Mouse (Mus musculus) midbrain, embryonic 13.5 days (tissue): ENCODE measurements at regions not wholly inside any gene's neighbourhood (a gene's known extent, or its start where the extent isn't known, plus 50 kb on each side); places are given as distances from the start of the nearest gene placed in this dataset.

Source experiments
- ATAC-seq: fragments of 200-750 bp; cut with Nextera tagmentation; 2 replicates; pipeline ENCODE4 v1.8.0; 2017; ENCODE audit warnings: mild to moderate bottlenecking, moderate TSS enrichment, moderate library complexity
- H3K27ac ChIP-seq: fragments of 300-500 bp; sonication (generic); 2 replicates; pipeline ENCODE4 v1.5.1; 2015; ENCODE audit warnings: inconsistent platforms, mild to moderate bottlenecking, moderate library complexity
- H3K27me3 ChIP-seq: fragments of 300-500 bp; sonication (generic); 2 replicates; pipeline ENCODE4 v1.6.1; 2015; ENCODE audit warnings: mild to moderate bottlenecking, inconsistent platforms
- H3K36me3 ChIP-seq: fragments of 300-500 bp; sonication (generic); 2 replicates; pipeline ENCODE4 v1.6.1; 2015; ENCODE audit warnings: mild to moderate bottlenecking, inconsistent platforms
- H3K4me1 ChIP-seq: fragments of 300-500 bp; sonication (generic); replicated peaks from 2 replicates; pipeline ENCODE4 v1.6.1; 2015; ENCODE audit warnings: inconsistent platforms
- H3K4me2 ChIP-seq: fragments of 300-500 bp; sonication (generic); replicated peaks from 2 replicates; pipeline ENCODE4 v1.6.1; 2015; ENCODE audit warnings: moderate library complexity, mild to moderate bottlenecking, inconsistent platforms
- H3K4me3 ChIP-seq: fragments of 300-500 bp; sonication (generic); replicated peaks from 2 replicates; pipeline ENCODE4 v1.5.1; 2015; ENCODE audit warnings: mild to moderate bottlenecking, inconsistent platforms
- H3K9ac ChIP-seq: fragments of 300-500 bp; sonication (generic); replicated peaks from 2 replicates; pipeline ENCODE4 v1.6.1; 2015; ENCODE audit warnings: mild to moderate bottlenecking, inconsistent platforms
- H3K9me3 ChIP-seq: fragments of 300-500 bp; sonication (generic); 2 replicates; pipeline ENCODE4 v1.6.1; 2016; ENCODE audit warnings: mild to moderate bottlenecking, inconsistent platforms
- WGBS: fragments of 180-500 bp; shearing (Covaris S2); methylation state at CpG from one replicate; pipeline ENCODE4 v1.1.7; 2015; 5-methylcytosine and 5-hydroxymethylcytosine counted together

- H3K4me3 ChIP-seq, result no peak overlapping the region
- H3K4me1 ChIP-seq, result no peaks in the 10 kb centered on the region
- H3K27ac ChIP-seq, result no peak overlapping the region
- no peaks in the 10 kb centered on the region for H3K36me3 ChIP-seq
- no peak for ATAC-seq
- no peaks in the 10 kb centered on the region for H3K9me3 ChIP-seq
- H3K4me2 ChIP-seq, result no peak overlapping the region
- no peak overlapping the region for H3K9ac ChIP-seq
- H3K27me3 ChIP-seq, result no peaks in the 10 kb centered on the region
These were observed 1285.2 kb upstream of the Gm7489 start for GRCm38 (mm10) chr15:52599511-52599910.

- WGBS, result 73% methylated on average over 2 of the region's 2 CpGs
- Histone ChIP-seq H3K4me1 (no peaks in the 10 kb centered on the region), H3K4me2 (no peak overlapping the region), H3K4me3 (no peak overlapping the region), H3K27ac (no peak overlapping the region), H3K36me3 (no peaks in the 10 kb centered on the region), H3K27me3 (no peaks in the 10 kb centered on the region), H3K9me3 (no peaks in the 10 kb centered on the region), H3K9ac (no peak overlapping the region)
- ATAC-seq, result no peak
These were observed 1284.7 kb upstream of the Gm7489 start for GRCm38 (mm10) chr15:52599957-52600356.

GRCm38 (mm10) chr15:52639790-52640189, 1244.9 kb upstream of the Gm7489 start:
- Histone ChIP-seq H3K4me2 (no peak overlapping the region), H3K9ac (no peak overlapping the region), H3K4me3 (no peak overlapping the region), H3K9me3 (no peaks in the 10 kb centered on the region), H3K27ac (no peak overlapping the region), H3K4me1 (no peaks in the 10 kb centered on the region), H3K27me3 (no peaks in the 10 kb centered on the region), H3K36me3 (no peaks in the 10 kb centered on the region)
- 89% methylated on average over 3 of the region's 3 CpGs for WGBS
- ATAC-seq, result no peak

- no peaks in the 10 kb centered on the region for H3K4me1 ChIP-seq
- H3K27me3 ChIP-seq, result no peaks in the 10 kb centered on the region
- H3K9me3 ChIP-seq, result no peaks in the 10 kb centered on the region
- H3K36me3 ChIP-seq, result no peaks in the 10 kb centered on the region
- 82% methylated on average over 2 of the region's 2 CpGs for WGBS
- no peak overlapping the region for H3K27ac ChIP-seq
- H3K4me2 ChIP-seq, result no peak overlapping the region
- no peak for ATAC-seq
- no peak overlapping the region for H3K9ac ChIP-seq
- no peak overlapping the region for H3K4me3 ChIP-seq
These were observed 1238.7 kb upstream of the Gm7489 start for GRCm38 (mm10) chr15:52645961-52646360.

- Histone ChIP-seq H3K36me3 (no peaks in the 10 kb centered on the region), H3K9me3 (no peaks in the 10 kb centered on the region), H3K4me1 (no peaks in the 10 kb centered on the region), H3K27ac (no peak overlapping the region), H3K9ac (no peak overlapping the region), H3K4me2 (no peak overlapping the region), H3K4me3 (no peak overlapping the region), H3K27me3 (no peaks in the 10 kb centered on the region)
- no peak for ATAC-seq
These were observed 1226.8 kb upstream of the Gm7489 start for GRCm38 (mm10) chr15:52657916-52658315.
